Mouse (Mus musculus): ENCODE measurements around the gene Prep. TPM values are rescaled to one million over a fixed set of nuclear protein-coding genes. Genes with fewer than 3 reads are reported as not detected.

Prep gene
- polyA plus RNA-seq (2012; rRNA removed) = 2.3 and 5.2 TPM in 2 replicates

GRCm38 (mm10) chr10:45066931-45067308, at the start of gene Prep:
TSS of gene Prep (plus strand) at chr10:45067203.
- TF ChIP-seq CTCF (IDR thresholded peaks at IDR 0.05; ENCODE audit: extremely low read depth, insufficient read length, insufficient replicate concordance, low read depth, low read length) (peak; percentile 59), POLR2A (IDR thresholded peaks at IDR 0.05; ENCODE audit: low read depth, low read length) (peak; percentile 35; the same call in 1 of the 2 replicates)
- H3K36me3 ChIP-seq (ENCODE audit: control insufficient read depth, insufficient read depth, low read length) = no peaks in the 10 kb centered on the region
- peaks cover 26% of the 10 kb centered on the region for H3K4me1 ChIP-seq (ENCODE audit: control insufficient read depth, insufficient read depth, insufficient read length, low read length)
- no peaks in the 10 kb centered on the region for H3K27me3 ChIP-seq (ENCODE audit: control insufficient read depth, insufficient read depth, low read length)
- peak within 1 kb of the TSS; percentile 63 for H3K27ac ChIP-seq (ENCODE audit: insufficient read depth, low read depth, low read length)
- WGBS = 1% methylated on average over 36 of the region's 57 CpGs
- peak within 1 kb of the TSS; percentile 85 for H3K4me3 ChIP-seq (ENCODE audit: low read depth, low read length)

GRCm38 (mm10) chr10:45017352-45017751, 49.7 kb upstream of the Prep start:
- Histone ChIP-seq H3K4me1 (ENCODE audit: control insufficient read depth, insufficient read depth, insufficient read length, low read length) (peaks cover 15% of the 10 kb centered on the region; the same call in 1 of the 2 replicates), H3K27me3 (ENCODE audit: control insufficient read depth, insufficient read depth, low read length) (no peaks in the 10 kb centered on the region), H3K27ac (ENCODE audit: insufficient read depth, low read depth, low read length) (no peak overlapping the region), H3K4me3 (ENCODE audit: low read depth, low read length) (peak overlapping the region; percentile 38), H3K36me3 (ENCODE audit: control insufficient read depth, insufficient read depth, low read length) (no peaks in the 10 kb centered on the region)
- WGBS = 38% methylated on average over 13 of the region's 13 CpGs
- no peak for TF ChIP-seq CTCF (IDR thresholded peaks at IDR 0.05; ENCODE audit: extremely low read depth, insufficient read length, insufficient replicate concordance, low read depth, low read length)
- no peak for TF ChIP-seq POLR2A (IDR thresholded peaks at IDR 0.05; ENCODE audit: low read depth, low read length)

GRCm38 (mm10) chr10:45017851-45018250, 49.2 kb upstream of the Prep start:
- Histone ChIP-seq H3K27me3 (ENCODE audit: control insufficient read depth, insufficient read depth, low read length) (no peaks in the 10 kb centered on the region), H3K27ac (ENCODE audit: insufficient read depth, low read depth, low read length) (no peak overlapping the region), H3K4me1 (ENCODE audit: control insufficient read depth, insufficient read depth, insufficient read length, low read length) (peaks cover 15% of the 10 kb centered on the region; the same call in 1 of the 2 replicates), H3K4me3 (ENCODE audit: low read depth, low read length) (peak overlapping the region; percentile 38), H3K36me3 (ENCODE audit: control insufficient read depth, insufficient read depth, low read length) (no peaks in the 10 kb centered on the region)
- TF ChIP-seq POLR2A (IDR thresholded peaks at IDR 0.05; ENCODE audit: low read depth, low read length) (no peak), CTCF (IDR thresholded peaks at IDR 0.05; ENCODE audit: extremely low read depth, insufficient read length, insufficient replicate concordance, low read depth, low read length) (no peak)
- 22% methylated on average over 10 of the region's 10 CpGs for WGBS

GRCm38 (mm10) chr10:45019418-45019817, 47.6 kb upstream of the Prep start:
- peak overlapping the region; percentile 45 for H3K27ac ChIP-seq (ENCODE audit: insufficient read depth, low read depth, low read length)
- no peaks in the 10 kb centered on the region for H3K27me3 ChIP-seq (ENCODE audit: control insufficient read depth, insufficient read depth, low read length)
- TF ChIP-seq CTCF (IDR thresholded peaks at IDR 0.05; ENCODE audit: extremely low read depth, insufficient read length, insufficient replicate concordance, low read depth, low read length) (no peak), POLR2A (IDR thresholded peaks at IDR 0.05; ENCODE audit: low read depth, low read length) (no peak)
- H3K4me3 ChIP-seq (ENCODE audit: low read depth, low read length) = peak overlapping the region; percentile 1; the same call in 1 of the 2 replicates
- H3K4me1 ChIP-seq (ENCODE audit: control insufficient read depth, insufficient read depth, insufficient read length, low read length) = peaks cover 15% of the 10 kb centered on the region; the same call in 1 of the 2 replicates
- no peaks in the 10 kb centered on the region for H3K36me3 ChIP-seq (ENCODE audit: control insufficient read depth, insufficient read depth, low read length)
- 17% methylated on average over 7 of the region's 7 CpGs for WGBS

GRCm38 (mm10) chr10:45019849-45020248, 47.2 kb upstream of the Prep start:
- Histone ChIP-seq H3K36me3 (ENCODE audit: control insufficient read depth, insufficient read depth, low read length) (no peaks in the 10 kb centered on the region), H3K4me1 (ENCODE audit: control insufficient read depth, insufficient read depth, insufficient read length, low read length) (peaks cover 15% of the 10 kb centered on the region; the same call in 1 of the 2 replicates), H3K4me3 (ENCODE audit: low read depth, low read length) (peak overlapping the region; percentile 1; the same call in 1 of the 2 replicates), H3K27me3 (ENCODE audit: control insufficient read depth, insufficient read depth, low read length) (no peaks in the 10 kb centered on the region), H3K27ac (ENCODE audit: insufficient read depth, low read depth, low read length) (peak overlapping the region; percentile 45)
- WGBS = 50% methylated on average over 10 of the region's 10 CpGs
- no peak for TF ChIP-seq CTCF (IDR thresholded peaks at IDR 0.05; ENCODE audit: extremely low read depth, insufficient read length, insufficient replicate concordance, low read depth, low read length)
- no peak for TF ChIP-seq POLR2A (IDR thresholded peaks at IDR 0.05; ENCODE audit: low read depth, low read length)

- 82% methylated on average over 10 of the region's 10 CpGs for WGBS
- no peak for TF ChIP-seq CTCF (IDR thresholded peaks at IDR 0.05; ENCODE audit: extremely low read depth, insufficient read length, insufficient replicate concordance, low read depth, low read length)
- no peak for TF ChIP-seq POLR2A (IDR thresholded peaks at IDR 0.05; ENCODE audit: low read depth, low read length)
- H3K27me3 ChIP-seq (ENCODE audit: control insufficient read depth, insufficient read depth, low read length) = no peaks in the 10 kb centered on the region
- no peaks in the 10 kb centered on the region for H3K36me3 ChIP-seq (ENCODE audit: control insufficient read depth, insufficient read depth, low read length)
- no peak overlapping the region for H3K4me3 ChIP-seq (ENCODE audit: low read depth, low read length)
- H3K4me1 ChIP-seq (ENCODE audit: control insufficient read depth, insufficient read depth, insufficient read length, low read length) = peaks cover 15% of the 10 kb centered on the region; the same call in 1 of the 2 replicates
- H3K27ac ChIP-seq (ENCODE audit: insufficient read depth, low read depth, low read length) = peak overlapping the region; percentile 32; the same call in 1 of the 2 replicates
These were observed 46.7 kb upstream of the Prep start for GRCm38 (mm10) chr10:45020291-45020690.

- TF ChIP-seq POLR2A (IDR thresholded peaks at IDR 0.05; ENCODE audit: low read depth, low read length) (no peak), CTCF (IDR thresholded peaks at IDR 0.05; ENCODE audit: extremely low read depth, insufficient read length, insufficient replicate concordance, low read depth, low read length) (no peak)
- H3K36me3 ChIP-seq (ENCODE audit: control insufficient read depth, insufficient read depth, low read length) = no peaks in the 10 kb centered on the region
- 78% methylated on average over 4 of the region's 4 CpGs for WGBS
These were observed 41.8 kb upstream of the Prep start for GRCm38 (mm10) chr10:45025184-45025583.

More at GRCm38 (mm10) chr10:45025184-45025583, 41.8 kb upstream of the Prep start:
- no peak overlapping the region for H3K27ac ChIP-seq (ENCODE audit: insufficient read depth, low read depth, low read length)
- peaks cover 3% of the 10 kb centered on the region; the same call in 1 of the 2 replicates for H3K4me1 ChIP-seq (ENCODE audit: control insufficient read depth, insufficient read depth, insufficient read length, low read length)
- no peaks in the 10 kb centered on the region for H3K27me3 ChIP-seq (ENCODE audit: control insufficient read depth, insufficient read depth, low read length)
- no peak overlapping the region for H3K4me3 ChIP-seq (ENCODE audit: low read depth, low read length)

Measured in small intestine, adult 2 months (tissue).